Mouse (Mus musculus) retina, postnatal 7 days (tissue): ENCODE data around the gene Gtf3c2.
"Not testable (repeated sequence)": the region's sequence is repeated elsewhere in the genome, so short reads cannot be mapped to it uniquely, and the experiment has no call there.

Experiments
- DNase-seq: peaks from one replicate; pipeline ENCODE4 v3.0.0-alpha.2; 2012; ENCODE audit warnings: low read depth, low spot score

Gene Gtf3c2

DNA sequence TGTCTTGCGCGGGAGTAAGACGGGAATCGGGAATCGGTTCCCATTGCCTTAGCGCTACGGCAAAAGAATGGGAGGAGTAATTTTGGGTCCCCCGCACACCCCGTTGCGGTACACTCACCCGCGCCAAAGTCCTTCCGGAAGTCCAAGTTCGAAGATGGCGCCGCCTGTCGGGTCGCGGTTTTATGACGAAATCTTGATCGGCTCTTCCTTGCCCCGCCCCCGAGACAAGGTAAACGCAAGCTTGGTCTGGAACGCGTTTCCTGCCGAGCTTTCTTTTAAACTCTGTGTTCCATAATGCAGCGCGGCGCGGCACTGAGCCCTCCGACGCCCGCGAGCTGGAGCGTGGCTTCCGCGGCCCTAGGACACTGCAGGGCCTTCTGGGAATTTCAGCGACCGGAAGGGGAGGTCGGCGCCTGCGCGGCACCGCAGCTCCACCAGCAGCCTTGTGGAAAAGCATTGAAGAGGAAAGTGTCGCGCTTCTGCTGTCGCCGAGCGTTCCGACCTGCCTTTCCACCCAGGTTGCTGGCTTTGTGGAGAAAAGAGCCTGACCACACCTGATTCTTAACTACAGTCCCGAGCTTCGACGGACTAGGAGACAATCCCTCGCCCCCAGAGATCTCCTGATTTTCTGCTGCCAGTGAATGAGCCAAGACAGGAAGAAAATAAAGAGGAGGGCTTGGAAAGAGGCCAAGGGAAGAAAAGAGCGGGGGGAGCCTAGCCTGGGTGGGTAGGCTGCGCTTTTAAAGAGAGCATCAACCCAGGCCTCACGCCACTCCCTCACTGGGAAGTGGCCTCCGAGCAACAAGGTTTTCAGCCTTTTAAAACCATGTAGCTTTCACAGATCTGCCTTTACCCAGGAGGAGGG, at the start of gene Gtf3c2, which contains the start of gene Gm29609:
Gene Gtf3c2, minus strand, starts transcription at position 379 of the 865 bp plus-strand sequence.
Gene Gm29609, minus strand, starts transcription at position 146 of the 865 bp plus-strand sequence.
- peak; percentile 95 for DNase-seq

- DNase-seq: no peak
Observed at GRCm38 (mm10) chr5:31226641-31227040, 46.7 kb upstream of the Gtf3c2 start.

- no peak for DNase-seq
Observed at GRCm38 (mm10) chr5:31222696-31223095, 42.8 kb upstream of the Gtf3c2 start.

DNA sequence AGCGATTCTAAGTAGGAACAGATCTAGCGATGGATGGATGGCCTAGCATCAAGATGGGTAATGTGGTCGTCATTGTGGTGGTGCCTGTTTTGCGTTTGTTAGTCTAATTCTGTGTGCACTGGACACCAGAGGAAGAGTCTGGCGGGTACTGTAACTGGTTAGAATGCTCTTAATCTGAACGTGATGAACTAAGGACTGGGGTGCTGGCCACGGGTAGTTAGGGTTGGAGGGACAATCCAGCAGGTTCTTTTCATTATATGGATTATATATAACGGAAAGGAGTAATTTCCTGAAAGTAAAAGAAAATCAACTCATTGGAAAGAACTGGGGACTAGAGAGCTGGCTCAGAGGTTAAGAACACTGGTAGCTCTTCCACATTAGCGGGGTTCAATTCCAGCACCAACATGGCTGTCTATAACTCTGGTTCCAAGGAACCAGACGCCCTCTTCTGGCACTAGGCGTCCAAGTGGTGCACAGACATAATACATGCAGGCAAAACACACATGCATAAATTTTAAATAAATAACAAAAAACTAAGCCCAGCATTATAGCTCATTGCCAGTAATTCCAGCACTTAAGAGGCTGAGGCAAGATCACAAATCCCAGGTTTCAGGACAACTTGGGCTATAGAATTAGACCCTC, 41.5 kb upstream of the Gtf3c2 start:
- DNase-seq: no peak

DNA sequence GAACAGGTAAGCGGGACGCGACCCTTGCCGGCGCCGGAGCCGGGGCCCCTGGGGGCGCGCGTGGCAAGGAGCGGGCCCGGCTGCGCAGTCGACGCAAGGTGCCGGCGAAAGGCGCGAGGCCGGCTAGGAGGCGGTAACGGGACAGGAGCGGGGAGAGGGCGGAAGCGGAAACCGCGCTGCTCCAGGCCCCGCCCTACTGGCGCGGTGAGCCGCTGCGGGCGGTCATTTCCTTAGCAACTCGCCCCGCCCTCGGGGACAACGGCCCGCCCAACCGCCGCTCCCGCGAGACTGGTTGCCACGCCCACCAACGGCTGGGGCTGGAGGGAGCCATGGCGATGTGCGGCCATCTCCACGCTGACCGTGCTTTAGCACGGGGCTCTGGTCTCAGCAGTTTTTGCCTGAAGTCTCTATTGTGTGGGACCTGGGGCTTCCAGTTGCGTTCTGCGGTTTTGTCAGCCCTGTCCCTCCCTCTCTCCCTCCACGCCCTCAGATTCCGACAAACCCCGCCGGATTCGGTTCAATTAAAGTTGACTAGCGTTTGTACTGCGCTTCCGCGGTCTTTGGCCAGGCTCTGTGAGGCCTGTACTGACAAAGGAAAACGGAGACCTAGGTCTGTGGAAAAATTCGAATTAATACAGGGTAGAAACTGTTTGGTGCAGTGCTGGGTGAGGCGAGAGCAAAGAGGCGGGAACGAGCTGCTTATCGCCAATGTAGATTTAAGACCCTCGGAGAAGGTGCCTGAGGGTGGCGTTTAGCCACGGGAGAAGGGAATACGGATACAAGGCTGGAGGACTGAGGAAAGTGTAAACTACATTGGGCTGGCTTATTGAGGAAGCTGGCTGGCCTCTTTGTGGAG, 40.7 kb upstream of the Gtf3c2 start, which contains the start of gene Ppm1g:
Gene Ppm1g, minus strand, starts transcription at position 240 of the 856 bp plus-strand sequence.
- peak; percentile 93 for DNase-seq

- DNase-seq: no peak
Observed at GRCm38 (mm10) chr5:31219911-31220447, 40.0 kb upstream of the Gtf3c2 start.

- DNase-seq: no peak
Observed at GRCm38 (mm10) chr5:31219474-31219873, 39.5 kb upstream of the Gtf3c2 start.

GRCm38 (mm10) chr5:31219070-31219469, 39.1 kb upstream of the Gtf3c2 start:
- no peak for DNase-seq

DNA sequence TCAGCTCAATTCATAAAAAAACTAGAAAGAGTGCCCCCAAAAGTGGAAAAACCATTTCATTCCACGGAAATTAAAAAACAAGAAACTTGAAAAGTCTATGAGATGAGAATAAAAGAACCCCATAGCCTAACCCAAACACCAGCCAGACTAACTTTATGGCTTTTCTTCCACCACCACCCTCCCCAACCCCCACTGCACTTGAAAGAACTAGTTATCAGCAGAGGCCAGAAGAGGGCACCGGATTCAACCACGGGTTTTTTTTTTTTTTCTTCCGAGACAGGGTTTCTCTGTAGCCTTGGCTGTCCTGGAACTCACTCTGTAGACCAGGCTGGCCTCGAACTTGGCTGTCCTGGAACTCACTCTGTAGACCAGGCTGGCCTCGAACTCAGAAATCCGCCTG, 38.4 kb upstream of the Gtf3c2 start:
- DNase-seq: no peak

DNA sequence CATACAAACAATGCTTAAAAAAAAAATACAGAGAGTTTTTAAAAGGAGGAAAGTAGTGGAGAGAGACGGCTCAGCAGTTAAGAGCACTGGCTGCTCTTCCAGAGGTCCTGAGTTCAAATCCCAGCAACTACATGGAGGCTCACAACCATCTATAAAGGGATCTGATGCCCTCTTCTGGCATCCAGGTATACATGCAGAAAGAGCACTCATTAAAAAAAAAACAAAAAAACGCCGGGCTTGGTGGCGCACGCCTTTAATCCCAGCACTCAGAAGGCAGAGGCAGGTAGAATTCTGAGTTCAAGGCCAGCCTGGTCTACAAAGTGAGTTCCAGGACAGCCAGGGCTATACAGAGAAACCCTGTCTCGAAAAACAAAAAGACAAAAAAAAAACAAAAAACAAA, 36.6 kb upstream of the Gtf3c2 start:
- not testable (repeated sequence) for DNase-seq

- DNase-seq: no peak
Observed at GRCm38 (mm10) chr5:31204421-31204820, 24.5 kb upstream of the Gtf3c2 start.

DNA sequence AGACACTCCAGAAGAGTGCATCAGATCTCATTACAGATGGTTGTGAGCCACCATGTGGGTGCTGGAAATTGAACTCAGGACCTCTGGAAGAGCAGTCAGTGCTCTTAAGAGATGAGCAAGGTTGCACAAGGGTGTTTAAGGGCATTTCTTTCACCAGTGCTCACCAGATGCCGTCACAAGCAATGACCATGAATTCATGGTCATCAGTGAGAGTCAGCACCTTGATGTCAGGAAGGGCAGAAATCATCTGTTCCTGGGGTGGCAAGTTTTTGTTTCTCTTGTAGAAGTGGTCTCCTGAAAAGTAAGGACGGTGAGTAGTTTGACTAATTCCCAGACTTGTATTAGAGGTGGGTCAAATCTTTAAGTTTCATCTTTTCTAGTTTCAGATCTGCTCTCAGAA, 23.9 kb upstream of the Gtf3c2 start:
- no peak for DNase-seq

GRCm38 (mm10) chr5:31202933-31203332, 23.0 kb upstream of the Gtf3c2 start:
- no peak for DNase-seq

GRCm38 (mm10) chr5:31201742-31202590, 22.0 kb upstream of the Gtf3c2 start, which contains the start of gene Zfp513:
Zfp513 (minus strand) TSS chr5:31202303.
- DNase-seq: peak; percentile 95

DNA sequence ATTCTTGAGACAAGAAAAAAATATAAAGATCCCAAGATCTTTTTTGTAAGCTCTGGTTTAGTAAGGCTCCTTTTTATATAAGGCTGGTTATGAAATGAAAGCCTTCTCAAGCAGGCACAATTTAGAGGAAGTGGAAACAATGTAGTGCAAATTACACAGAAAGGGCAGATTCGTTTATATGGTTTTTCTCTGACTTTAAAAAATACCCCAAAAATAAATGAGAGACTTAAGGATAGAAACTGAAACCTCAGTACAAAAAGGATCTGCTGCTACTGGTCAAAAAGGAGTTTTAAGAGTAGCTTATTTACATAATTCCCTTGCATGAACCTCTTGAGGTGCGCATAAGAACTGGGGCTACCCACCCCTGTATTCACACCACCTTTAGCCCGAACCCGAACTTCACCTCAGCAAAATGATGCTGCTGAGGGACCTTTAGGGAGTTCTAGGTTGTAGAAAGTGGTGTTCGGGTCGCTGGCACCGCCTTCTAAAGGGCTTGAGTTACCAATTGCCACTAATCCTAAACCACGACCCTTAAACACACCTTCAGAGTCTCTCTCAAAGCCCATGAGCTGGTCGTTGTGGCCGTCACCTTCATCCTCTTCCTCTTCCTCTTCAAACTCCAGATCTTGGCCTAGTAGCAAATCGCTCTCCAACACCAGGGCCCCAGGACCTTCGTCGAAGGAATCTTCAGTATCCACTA, 21.2 kb upstream of the Gtf3c2 start:
- DNase-seq: no peak

GRCm38 (mm10) chr5:31200327-31200768, 20.4 kb upstream of the Gtf3c2 start:
- DNase-seq: no peak

DNA sequence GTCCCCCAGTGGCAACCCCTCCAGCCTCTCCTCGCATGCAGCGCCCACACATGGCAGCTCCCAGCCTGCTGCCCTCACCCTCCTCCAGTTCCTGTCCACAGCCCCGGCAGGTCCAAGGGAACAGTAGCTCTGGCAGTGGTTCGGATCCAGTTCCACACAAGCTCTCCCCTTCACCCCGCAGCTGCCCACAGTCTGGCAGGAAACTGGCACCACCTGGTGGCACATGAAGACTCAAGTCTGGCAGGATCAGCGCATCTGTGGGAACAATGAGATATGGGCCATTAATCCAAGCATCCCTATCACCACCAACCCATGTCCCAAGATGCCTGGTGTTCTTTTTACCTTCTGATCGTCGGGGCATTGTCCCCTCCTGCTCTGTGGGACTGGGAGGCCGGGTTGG, 19.9 kb upstream of the Gtf3c2 start:
- no peak for DNase-seq

GRCm38 (mm10) chr5:31199321-31199892, 19.5 kb upstream of the Gtf3c2 start:
- DNase-seq: no peak

DNA sequence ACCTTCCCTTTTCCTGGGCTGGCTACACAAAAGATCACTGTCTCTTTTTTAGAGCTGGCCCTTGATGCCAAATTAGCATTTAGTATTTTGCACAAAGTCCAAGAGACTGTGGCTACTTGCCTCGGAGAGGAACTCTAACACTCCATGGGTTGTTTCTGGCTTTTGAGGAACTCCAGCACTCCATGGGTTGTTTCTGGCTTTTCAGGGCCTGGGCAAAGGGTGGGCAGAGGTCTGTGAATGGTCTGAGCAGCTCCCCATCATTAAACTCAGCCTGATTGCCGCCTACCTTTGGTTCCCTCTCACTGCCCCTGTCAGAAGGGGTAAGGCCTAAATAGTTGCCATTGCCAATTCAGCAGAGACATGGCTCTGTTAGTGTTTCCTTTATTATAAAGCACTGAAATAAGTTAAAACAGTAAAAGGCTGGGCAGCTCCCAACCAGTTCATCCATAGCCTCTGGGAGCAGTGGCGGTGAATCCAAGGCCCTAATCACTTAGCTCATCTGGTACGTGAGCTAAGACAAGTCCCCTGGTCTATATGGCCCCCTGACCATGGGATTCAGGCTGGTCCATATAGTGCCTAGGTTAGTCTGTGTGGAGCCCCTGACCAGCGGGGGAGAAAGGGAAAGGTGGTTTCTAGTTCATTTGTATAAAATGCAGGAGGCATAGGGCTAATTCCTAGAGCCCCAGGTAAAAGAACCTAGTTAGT, 18.8 kb upstream of the Gtf3c2 start:
- DNase-seq: no peak
